Mouse (Mus musculus) heart, postnatal 25 days (tissue): ENCODE results near the gene Has3. TPM values are rescaled to one million over a fixed set of nuclear protein-coding genes. Genes with fewer than 3 reads are reported as not detected.
"Not testable (repeated sequence)": the region's sequence is repeated elsewhere in the genome, so short reads cannot be mapped to it uniquely, and the experiment has no call there.

Experiments used
- DNase-seq: peaks from one replicate; pipeline ENCODE4 v3.0.0; 2022; ENCODE audit warnings: low spot score
- intact Hi-C: fragments of 180-260 bp; cut with DNase I; formaldehyde crosslinking; loops from one replicate; pipeline ENCODE4 v1.15.1; 2025
- total RNA-seq, 2 experiments: library from RNA; stranded (reverse); gene quantifications; 2 replicates each; pipeline ENCODE4 v1.2.3; 2021

Gene Has3
- total RNA-seq, 2 experiments from 2014 or later: 1.0 to 1.7 TPM

DNA sequence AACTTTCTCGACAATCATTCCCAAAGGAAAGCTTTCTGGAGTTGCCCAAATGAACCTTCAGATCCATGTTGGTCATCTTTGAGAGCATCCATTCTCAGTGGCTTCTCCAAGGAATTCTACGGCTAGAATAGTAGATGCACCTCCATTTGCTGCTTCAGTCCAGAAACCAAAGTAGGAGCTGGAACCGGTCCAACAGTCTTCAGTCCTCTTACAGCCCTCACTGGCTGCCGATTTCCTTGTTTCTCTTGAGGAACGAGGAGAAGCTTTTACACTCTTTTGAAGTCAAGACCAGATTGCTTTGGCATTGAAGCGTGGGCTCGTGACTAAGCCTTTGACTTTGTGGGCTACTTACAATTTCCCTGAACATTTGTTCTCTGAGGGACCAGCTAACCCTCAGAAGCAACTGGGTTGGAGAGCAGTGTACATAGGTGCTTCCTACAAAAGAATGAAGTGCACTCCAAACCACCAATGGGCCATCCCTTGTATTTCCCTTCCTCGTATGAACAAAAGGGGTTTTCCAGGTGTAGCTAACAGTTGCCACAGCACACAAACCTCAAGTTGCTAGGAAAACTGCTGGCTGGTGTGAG, 10.2 kb downstream of the Has3 start:
- intact Hi-C loops: no loop called here
- DNase-seq: no peak

DNA sequence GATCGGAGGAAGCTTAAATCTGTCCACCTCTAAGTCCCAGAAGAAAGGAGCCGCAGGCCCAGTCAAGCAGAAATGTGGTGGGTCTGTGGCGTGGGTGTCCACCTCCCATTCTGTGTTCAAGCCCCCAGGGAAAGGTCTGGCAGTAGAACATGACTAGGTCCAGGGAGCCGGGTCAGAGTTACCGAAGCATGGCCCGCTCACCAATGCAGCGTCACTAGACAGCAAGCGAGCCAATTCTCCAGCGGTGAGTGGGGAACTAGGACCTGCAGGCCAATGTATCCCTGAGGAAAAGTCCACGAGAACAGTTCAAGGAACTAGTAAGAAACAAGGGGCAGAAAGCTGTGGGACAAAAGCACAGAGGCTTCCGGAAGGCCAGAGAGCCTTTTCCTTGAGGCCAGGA, 14.1 kb downstream of the Has3 start:
- intact Hi-C loops, DNase-seq: not testable (repeated sequence)

DNA sequence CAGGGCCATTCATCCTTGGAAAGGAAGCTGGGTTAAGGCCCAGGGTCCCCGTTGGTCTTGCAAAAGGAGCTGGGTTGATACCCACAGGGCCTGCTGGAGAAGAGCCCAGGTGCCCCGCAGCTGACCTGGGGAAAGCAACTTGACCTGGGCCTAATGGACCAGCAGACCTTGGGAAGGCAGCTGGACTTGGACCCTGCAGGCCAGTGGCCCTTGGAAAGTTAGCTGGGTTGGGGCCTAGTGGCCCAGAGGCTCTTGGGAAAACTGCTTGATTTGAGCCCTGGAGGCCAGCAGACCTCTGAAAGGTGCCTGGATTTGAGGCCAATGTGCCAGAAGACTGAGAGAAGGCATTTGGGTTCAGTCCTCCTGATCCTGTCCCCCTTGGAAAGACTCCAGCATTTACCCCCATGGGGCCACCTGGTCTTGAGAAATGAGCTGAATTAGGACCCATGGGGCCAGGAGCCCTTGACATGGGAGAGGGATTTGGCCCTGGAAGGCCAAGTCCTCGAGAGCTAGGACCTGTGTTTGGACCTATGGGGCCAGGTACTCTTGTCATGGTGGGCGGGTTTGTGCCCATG, 14.9 kb downstream of the Has3 start:
- intact Hi-C loops: loop anchor here (5.0 kb wide), 1 partner anchor 43 kb away; no protein-coding TSS in a partner anchor
- DNase-seq: not testable (repeated sequence)

DNA sequence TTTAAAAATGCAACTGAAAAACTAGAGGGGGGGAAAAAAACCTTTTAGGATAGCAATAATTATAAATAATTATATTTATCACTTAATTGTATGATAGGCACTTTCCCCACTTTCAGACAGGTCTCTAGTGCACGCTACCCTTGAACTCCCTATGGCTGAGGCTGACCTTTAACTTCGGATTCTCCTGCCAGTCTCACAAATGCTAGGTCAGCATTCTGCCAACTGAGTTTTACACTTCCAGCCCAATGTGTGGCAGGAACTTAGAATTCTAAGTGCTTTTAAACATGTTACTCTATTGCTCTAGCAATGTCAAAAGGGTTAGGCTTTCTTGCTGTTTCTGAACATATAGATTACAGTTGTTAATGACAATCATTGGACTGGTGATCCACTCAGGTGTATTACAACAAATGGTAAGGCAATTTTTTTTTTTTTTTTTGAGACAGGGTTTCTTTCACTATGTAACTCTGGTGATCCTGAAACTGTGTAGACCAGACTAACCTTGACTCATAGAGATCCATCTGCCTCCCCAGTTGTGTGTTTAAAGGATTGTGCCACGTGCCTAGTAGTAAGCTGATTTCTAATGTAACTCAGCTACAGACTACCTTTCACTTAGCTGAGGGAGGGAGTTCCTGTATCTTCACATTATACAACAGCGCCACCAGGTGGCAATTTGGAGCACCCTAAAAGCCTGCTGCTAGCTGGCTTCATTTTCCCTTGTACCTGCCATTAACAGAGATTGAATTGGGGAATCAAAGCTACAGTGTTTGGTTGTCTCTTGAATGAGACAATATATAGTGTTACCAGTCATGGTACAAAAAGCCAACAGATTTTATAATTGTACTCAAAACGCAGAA, 17.5 kb downstream of the Has3 start:
- intact Hi-C loops: loop anchor here (1.0 to 5.0 kb wide), 3 partner anchors 45 to 189 kb away; no protein-coding TSS in a partner anchor
- DNase-seq: no peak

DNA sequence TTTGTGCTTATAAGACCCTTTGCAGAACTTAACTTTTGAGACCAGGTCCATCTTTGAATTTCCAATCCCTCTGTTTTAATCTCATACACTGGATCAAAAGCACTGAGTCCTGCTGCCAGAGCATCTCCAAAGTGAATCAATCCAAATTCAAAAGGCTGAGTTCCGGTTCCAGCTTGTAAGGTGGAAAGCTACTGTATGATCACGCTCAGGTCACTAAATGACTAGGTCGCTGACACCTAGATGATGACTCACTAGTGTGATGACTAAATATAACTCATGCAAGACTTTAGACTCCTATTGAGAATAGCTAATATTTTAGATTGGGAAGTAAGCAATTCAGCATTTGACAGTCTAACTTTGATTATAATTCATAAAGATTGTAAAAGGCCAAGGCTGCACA, 18.8 kb downstream of the Has3 start:
- intact Hi-C loops: loop anchor here (2.0 to 5.0 kb wide), 2 partner anchors 47 to 190 kb away; no protein-coding TSS in a partner anchor

DNA sequence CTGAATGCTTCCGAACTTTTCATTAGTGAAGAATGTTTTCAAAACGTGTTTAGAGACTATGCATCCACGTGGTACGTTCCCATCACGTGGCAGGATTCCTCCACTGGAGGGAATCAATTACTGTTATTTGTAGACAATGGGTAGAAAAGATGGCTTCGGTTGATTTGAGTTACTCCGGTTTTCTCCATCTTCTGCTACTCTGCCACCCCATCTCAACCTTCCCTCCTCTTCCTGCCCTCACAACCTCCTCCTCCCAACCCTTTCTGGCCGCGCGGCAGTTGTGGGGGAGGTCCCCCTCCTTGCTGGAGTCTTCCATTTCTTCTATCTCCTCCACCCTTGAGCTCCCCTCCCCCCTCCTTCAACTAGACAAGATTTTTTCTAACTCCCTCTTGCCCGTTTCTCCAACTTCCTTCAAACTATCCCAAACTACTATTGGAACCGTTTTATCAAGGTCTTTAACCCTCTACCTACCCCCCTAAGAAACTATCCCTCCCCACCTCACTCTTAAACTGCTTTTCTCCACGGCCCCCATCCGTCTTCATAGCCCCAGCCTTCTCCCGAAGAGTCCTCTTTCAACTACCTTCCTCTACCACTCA, 22.3 kb downstream of the Has3 start:
- DNase-seq: no peak
- intact Hi-C loops: loop anchor here (5.0 kb wide), 1 partner anchor 45 kb away; the partner anchor contains the start of gene Sntb2

More for the DNA sequence above, 18.8 kb downstream of the Has3 start:
- no peak for DNase-seq

DNA sequence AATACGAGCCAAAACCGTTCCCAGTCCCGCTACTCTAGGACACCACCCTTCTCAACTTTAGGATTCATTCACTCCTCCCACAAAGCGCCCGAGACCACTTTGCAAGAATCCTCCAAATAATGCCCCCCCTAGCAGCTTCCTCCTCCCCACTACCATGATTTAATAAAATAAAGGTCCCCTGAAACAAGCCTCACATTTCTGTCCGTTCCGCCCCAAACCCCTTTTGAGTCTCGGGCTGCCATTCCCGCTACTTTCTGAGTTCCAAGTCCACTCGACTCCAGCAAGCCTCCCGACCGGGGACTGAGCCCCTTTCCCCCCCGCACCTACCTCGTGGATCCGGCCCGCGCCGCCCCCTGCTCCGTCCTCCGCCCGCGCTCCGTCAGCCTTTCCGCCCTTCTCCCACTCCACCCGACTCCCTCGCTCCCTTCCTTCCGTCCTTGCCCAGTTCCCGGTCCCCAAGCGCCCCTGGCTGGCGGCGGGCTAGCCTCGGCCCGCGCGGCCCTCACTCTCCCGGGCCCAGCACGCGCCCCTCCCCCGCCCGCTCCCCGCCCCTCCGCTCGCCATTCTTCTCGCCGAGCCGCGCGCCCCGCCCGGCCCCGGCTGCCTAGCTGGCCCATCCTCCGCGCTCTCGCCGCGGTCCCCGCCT, 22.9 kb downstream of the Has3 start:
- intact Hi-C loops: loop anchor here (5.0 kb wide), 1 partner anchor 44 kb away; the partner anchor contains the start of gene Sntb2
- no peak for DNase-seq

DNA sequence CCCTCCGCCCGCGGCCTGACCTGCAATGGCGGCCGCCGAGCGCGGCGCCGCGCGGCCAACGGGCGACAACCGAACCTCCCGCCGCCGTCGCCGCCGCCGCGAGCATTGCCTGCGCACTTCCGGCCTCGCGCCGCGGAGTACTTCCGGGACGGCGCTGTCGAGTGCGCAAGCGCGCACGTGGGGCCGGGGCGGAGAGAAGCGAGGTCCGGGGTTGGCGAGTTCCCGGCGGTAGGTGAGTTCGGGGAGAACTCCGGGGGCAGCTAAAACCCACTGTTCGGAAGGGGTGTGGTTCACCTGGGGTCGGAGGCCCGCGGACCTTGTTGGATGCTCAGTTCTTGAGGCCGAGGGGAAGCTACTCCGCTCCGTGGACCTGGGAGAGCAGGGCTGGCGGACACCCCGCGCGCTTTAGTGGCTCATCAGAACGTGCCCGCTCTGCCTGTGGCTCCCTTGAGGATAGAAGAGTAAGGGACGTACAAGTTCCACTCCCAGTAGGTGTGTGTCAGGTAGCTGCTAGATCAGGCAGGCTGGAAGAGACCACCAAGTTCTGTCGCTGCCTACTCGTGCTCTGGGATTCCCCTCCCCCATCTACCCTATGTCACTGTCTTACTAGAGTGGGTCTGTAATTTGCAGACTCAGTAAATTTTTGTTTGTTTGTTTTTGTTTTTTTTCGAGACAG, 23.6 kb downstream of the Has3 start, which contains the start of gene Utp4:
TSS of gene Utp4 (plus strand) at position 156 of the 676 bp plus-strand sequence.
- intact Hi-C loops: loop anchor here (5.0 kb wide), 1 partner anchor 44 kb away; the partner anchor contains the start of gene Sntb2
- peak; percentile 81 for DNase-seq

DNA sequence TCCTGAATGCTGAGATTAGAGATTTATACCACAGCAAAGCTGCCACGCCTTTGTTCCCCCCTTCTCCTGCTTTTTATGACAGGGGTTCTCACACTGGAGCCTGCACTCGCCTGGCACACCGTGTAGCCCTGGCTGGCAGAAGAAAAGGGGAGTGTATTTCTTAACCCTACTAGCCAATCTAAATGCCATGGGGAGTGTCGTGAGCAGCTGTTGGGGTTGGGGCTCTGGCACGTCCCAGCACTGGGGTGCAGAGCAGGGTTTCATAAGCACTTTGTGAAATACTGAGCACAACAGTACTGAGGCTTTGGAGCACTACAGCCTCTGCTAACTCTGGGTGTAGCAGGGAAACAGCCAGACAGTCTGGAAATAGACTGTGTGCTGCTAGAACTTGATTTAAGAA, 29.4 kb downstream of the Has3 start:
- DNase-seq: no peak
- intact Hi-C loops: no loop called here

DNA sequence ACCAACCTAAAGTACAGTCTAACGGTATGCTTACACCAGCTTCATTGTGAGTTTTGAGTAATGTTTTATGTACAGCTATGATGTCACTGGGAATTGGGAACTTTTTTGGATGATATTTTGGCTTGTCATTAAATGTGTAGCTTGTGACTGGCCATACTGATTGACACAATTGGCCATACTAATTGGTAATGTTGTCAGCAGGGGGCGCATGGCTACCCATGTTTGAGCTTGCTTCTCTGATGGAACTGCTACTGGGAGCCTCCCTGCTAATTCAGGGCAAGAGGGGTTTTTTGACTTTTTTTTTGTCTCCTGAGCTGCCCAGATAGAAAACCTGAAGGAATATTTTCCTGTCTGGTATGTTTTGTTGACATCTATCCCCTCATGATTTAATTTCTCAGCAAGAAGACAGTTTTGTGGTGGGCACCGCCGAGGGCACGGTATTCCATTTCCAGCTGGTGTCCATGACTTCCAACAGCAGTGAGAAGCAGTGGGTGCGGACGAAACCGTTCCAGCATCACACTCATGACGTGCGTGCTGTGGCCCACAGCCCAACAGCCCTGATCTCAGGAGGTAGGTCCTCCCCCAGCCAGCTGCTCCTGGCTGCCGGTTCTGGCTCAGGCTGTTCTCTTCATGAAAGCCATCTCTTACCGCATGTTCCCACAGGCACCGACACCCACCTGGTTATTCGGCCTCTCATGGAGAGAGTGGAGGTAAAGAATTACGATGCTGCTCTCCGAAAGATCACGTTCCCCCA, 35.9 kb downstream of the Has3 start:
- peak; percentile 65 for DNase-seq
- intact Hi-C loops: loop anchor here (1.0 kb wide), 1 partner anchor 96 kb away; no protein-coding TSS in a partner anchor

DNA sequence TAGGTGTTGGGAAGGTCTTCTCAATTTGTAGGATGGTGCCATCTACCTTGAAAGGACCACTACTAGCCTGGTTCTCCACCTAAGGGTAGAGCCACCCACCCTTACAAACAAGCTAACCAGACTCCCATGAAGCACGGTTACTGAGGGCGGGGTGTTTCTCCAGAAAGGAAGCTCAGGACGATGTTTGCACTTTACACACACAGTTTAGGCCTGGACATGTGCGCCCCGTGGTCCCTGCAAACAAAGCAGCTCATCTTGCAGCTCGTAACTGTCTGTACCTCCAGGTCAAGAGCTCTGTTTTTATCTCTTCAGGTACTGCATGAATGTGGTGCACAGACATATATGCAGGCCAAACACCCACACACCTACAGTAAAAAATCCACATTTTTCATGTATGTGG, 36.6 kb downstream of the Has3 start:
- DNase-seq: no peak
- intact Hi-C loops: no loop called here

DNA sequence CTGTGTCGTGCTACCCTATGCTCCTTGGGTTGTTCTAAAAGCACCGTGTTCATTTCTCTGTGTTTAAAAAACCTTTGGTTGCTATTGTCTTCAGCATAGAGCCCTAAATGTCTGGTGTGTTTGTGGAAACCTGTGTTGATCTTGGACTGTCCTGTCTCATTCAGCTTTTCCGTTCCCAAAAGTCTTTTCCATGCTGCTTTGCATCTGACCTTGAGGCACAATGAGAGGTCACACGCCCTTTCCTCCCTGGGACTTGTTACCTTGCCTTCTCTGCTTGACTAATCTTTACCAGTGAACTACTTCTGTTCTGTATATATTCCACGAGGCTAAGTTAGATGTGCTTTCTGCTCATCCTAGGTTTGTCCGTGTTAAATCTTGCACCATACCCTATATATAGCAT, 37.4 kb downstream of the Has3 start:
- intact Hi-C loops: no loop called here
- no peak for DNase-seq

DNA sequence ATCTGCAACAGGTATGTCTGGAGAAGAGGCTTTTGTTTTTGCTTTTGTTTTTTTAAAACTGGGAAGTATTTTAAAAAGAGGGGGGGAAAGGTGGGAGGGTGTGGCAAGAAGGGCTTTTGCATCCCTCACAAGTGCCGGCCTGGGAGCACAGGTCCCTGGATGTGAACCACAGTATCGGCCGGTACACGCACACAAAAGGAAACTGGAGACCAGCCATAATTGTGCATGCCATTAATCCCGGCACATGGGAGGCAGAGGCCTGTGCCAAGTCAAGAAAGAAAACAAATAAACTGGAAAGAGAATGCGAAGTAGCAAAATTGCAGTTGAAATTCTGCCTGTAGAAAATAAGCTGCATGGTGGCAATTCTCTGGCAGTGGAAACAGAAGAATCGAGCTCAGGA, 38.2 kb downstream of the Has3 start:
- intact Hi-C loops: no loop called here
- no peak for DNase-seq

DNA sequence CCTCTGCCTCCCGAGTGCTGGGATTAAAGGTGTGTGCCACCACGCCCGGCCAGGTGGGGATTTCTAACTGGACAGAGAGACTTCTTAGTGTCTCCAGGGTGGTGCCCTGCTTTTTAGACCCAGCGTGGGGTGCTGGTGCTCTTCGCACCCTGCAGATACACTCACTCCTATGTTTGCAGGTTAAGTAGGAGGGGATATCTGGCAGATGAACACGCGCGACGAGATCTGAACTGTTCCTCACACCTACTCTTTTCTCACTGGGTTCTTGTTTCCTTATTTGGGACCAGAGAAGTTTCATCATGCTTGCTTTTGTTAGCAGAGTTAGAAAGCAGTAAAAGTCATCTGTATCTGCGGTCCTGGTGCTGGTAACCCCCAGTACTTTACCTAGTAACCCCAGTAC, 43.6 kb downstream of the Has3 start:
- no peak for DNase-seq
- intact Hi-C loops: no loop called here

DNA sequence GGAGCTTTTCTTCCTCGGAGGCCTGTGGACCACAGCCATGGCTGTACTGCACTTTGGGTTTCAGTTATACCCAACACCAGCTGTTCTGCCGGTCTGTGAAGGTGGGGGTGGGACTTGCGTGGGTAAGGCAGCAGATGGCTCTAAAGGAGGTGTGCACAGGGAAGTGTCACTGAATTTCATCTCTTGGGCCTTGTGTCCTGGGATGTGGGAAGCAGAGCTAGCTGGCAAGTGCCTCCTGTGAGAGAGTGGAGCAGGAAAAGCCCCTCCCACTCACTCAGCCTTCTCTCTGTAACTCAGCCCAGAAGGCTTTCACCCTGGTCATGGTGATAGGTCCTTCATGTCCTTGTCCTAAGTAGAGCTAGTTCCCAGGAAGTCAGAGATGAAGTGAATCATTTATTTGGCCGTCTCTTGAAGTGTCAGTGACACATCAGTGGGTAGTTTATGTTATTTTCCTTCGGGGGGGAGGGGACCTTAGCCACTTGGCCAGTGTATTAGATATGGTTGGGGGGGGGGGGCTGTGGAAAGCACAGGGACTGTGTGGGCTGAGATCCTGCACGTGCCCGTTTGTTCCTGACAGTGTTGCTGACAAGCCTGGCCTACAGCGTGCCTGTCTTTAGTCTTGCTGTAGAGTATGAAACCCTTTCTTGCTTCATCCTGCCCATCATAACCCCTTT, 49.8 kb downstream of the Has3 start:
- DNase-seq: no peak
- intact Hi-C loops: no loop called here

DNA sequence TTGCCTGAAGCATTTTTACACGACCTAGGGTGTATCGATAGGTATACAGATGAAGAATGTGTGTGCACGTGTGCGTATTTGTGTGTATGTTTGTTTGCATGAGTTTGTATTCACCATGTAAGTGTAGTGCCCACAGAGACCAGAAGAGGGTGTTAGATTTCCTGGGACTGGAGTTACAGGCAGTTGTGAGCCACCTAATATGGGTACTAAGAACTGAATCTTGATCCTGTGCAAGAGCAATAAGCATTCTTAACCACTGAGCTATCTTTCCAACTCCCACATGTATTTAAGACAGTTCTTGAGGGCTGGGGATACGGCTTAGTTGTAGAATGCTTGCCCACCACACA, 50.3 kb downstream of the Has3 start:
- intact Hi-C loops: no loop called here
- no peak for DNase-seq

DNA sequence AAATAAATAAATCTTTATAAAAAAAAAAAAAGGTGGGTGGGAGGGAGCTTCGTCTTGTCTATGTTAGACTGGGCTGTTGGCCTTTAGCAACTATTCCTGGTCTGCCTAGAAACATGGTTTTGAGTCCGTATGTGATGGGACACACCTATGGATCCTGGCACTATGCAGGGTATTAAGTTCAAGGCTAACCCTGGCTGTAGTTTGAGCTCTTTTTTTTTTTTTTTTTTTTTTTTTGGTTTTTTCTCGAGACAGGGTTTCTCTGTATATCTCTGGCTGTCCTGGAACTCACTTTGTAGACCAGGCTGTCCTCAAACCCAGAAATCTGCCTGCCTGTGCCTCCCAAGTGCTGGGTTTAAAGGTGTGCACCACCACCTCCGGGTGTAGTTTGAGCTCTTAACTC, 54.0 kb downstream of the Has3 start:
- intact Hi-C loops: no loop called here
- DNase-seq: no peak

DNA sequence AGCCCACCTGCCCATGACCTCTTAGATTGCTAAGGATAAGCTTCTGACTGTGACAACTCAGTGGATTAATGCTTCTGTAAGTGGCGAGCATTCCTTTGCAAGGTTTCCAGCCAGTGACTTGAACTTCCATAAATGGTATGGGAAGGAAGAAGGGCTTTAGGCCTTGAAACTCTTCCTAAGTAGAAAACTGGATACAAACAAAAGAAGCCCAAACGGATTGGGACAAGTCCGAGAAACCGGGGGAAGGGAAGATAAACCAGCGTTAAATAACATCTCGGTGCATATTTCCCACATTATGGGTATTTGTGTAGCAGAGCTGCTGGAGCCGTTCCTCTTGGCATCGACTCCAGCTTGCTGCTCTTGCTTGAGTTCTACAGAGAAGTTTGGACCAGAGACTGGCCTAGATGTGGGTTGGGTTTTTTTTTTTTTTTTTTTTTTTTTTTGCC, 54.9 kb downstream of the Has3 start:
- peak; percentile 30 for DNase-seq
- intact Hi-C loops: loop anchor here (5.0 kb wide), 1 partner anchor 77 kb away; no protein-coding TSS in a partner anchor
